Mouse (Mus musculus) limb, embryonic 11.5 days (tissue): ENCODE data around the gene Zfp706. TPM values are rescaled to one million over a fixed set of nuclear protein-coding genes. Genes with fewer than 3 reads are reported as not detected.

Experiments used
- ATAC-seq: fragments of 200-750 bp; cut with Nextera tagmentation; 2 replicates; pipeline ENCODE4 v1.8.0; 2017; ENCODE audit warnings: low read depth; ENCODE audit not compliant: insufficient number of reproducible peaks, low FRiP score, low TSS enrichment
- DNase-seq: peaks from one replicate; pipeline ENCODE4 v3.0.0-alpha.2; 2015; ENCODE audit warnings: low spot score
- H3K27ac ChIP-seq: fragments of 300-500 bp; sonication (generic); replicated peaks from 2 replicates; pipeline ENCODE4 v1.5.1; 2014; ENCODE audit warnings: low read depth, mild to moderate bottlenecking, low read length
- H3K27me3 ChIP-seq: fragments of 300-500 bp; sonication (generic); 2 replicates; pipeline ENCODE4 v1.6.1; 2014; ENCODE audit warnings: mild to moderate bottlenecking, low read length, mixed read lengths; ENCODE audit not compliant: control insufficient read depth, insufficient read depth
- H3K36me3 ChIP-seq: fragments of 300-500 bp; sonication (generic); 2 replicates; pipeline ENCODE4 v1.6.1; 2014; ENCODE audit warnings: mild to moderate bottlenecking, low read length, moderate library complexity, mixed read lengths; ENCODE audit not compliant: control insufficient read depth, insufficient read depth
- H3K4me1 ChIP-seq: fragments of 300-500 bp; sonication (generic); 2 replicates; pipeline ENCODE4 v1.6.1; 2014; ENCODE audit warnings: low read length, mixed read lengths; ENCODE audit not compliant: control insufficient read depth, insufficient read depth
- H3K4me2 ChIP-seq: fragments of 300-500 bp; sonication (generic); 2 replicates; pipeline ENCODE4 v1.6.1; 2014; ENCODE audit warnings: low read depth, mild to moderate bottlenecking, moderate library complexity; ENCODE audit not compliant: severe bottlenecking
- H3K4me3 ChIP-seq: fragments of 300-500 bp; sonication (generic); 2 replicates; pipeline ENCODE4 v1.5.1; 2014; ENCODE audit warnings: low read depth, low read length
- H3K9ac ChIP-seq: fragments of 300-500 bp; sonication (generic); 2 replicates; pipeline ENCODE4 v1.6.1; 2014; ENCODE audit warnings: mild to moderate bottlenecking, low read length
- H3K9me3 ChIP-seq: fragments of 300-500 bp; sonication (generic); 2 replicates; pipeline ENCODE4 v1.6.1; 2016; ENCODE audit warnings: low read length; ENCODE audit not compliant: control insufficient read depth
- WGBS: fragments of 180-500 bp; shearing (Covaris S2); extraction: QIAGEN DNeasy Blood & Tissue Kit; methylation state at CpG from one replicate; pipeline ENCODE4 v1.1.7; 2014; 5-methylcytosine and 5-hydroxymethylcytosine counted together
- polyA plus RNA-seq: library from polyadenylated mRNA; unstranded; fragments of >200 nt; fragmentation: Nextera tagmentation; extraction: Ambion mirVana; gene quantifications from 2 replicates; pipeline ENCODE4 v1.2.1, GENCODE M21; 2014

The Zfp706 gene
- polyA plus RNA-seq, 1 experiment from 2014 or later: 420 TPM

GRCm38 (mm10) chr15:36960876-36961237 lies 46.7 kb downstream of the Zfp706 start:
- Histone ChIP-seq H3K4me1 (no peaks in the 10 kb centered on the region), H3K4me3 (no peak overlapping the region), H3K9ac (no peak overlapping the region), H3K27ac (no peak overlapping the region), H3K27me3 (no peaks in the 10 kb centered on the region), H3K9me3 (no peaks in the 10 kb centered on the region), H3K36me3 (no peaks in the 10 kb centered on the region), H3K4me2 (no peak overlapping the region)
- DNase-seq (no peak), ATAC-seq (no peak)
- WGBS: 88% methylated on average over 4 of the region's 4 CpGs

GRCm38 (mm10) chr15:36960010-36960875 lies 47.3 kb downstream of the Zfp706 start:
- Histone ChIP-seq H3K36me3 (no peaks in the 10 kb centered on the region), H3K9me3 (no peaks in the 10 kb centered on the region), H3K4me1 (no peaks in the 10 kb centered on the region), H3K4me3 (no peak overlapping the region), H3K27me3 (no peaks in the 10 kb centered on the region), H3K9ac (no peak overlapping the region), H3K27ac (no peak overlapping the region), H3K4me2 (no peak overlapping the region)
- DNase-seq (no peak), ATAC-seq (no peak)
- 79% methylated on average over 17 of the region's 17 CpGs for WGBS

GRCm38 (mm10) chr15:36956221-36956620 lies 51.4 kb downstream of the Zfp706 start:
- Histone ChIP-seq H3K4me3 (no peak overlapping the region), H3K36me3 (no peaks in the 10 kb centered on the region), H3K27me3 (0 out of 2 replicates have a peak, but pooled peaks cover 2% of the 10 kb centered on the region), H3K9ac (no peak overlapping the region), H3K4me2 (no peak overlapping the region), H3K9me3 (no peaks in the 10 kb centered on the region), H3K4me1 (no peaks in the 10 kb centered on the region), H3K27ac (no peak overlapping the region)
- no peak for DNase-seq
- ATAC-seq: no peak
- WGBS: 88% methylated on average over 3 of the region's 3 CpGs

- no peak overlapping the region for H3K9ac ChIP-seq
- 0 out of 2 replicates have a peak, but pooled peaks cover 2% of the 10 kb centered on the region for H3K27me3 ChIP-seq
- H3K4me2 ChIP-seq: no peak overlapping the region
- no peaks in the 10 kb centered on the region for H3K36me3 ChIP-seq
- no peaks in the 10 kb centered on the region for H3K4me1 ChIP-seq
- WGBS: 91% methylated on average over 2 of the region's 2 CpGs
- DNase-seq (no peak), ATAC-seq (no peak)
- no peaks in the 10 kb centered on the region for H3K9me3 ChIP-seq
- no peak overlapping the region for H3K4me3 ChIP-seq
- no peak overlapping the region for H3K27ac ChIP-seq
Measured at GRCm38 (mm10) chr15:36950258-36950657, 57.3 kb downstream of the Zfp706 start.

GRCm38 (mm10) chr15:36948866-36949546 lies 58.6 kb downstream of the Zfp706 start:
- H3K9ac ChIP-seq: no peak overlapping the region
- no peak overlapping the region for H3K4me3 ChIP-seq
- ATAC-seq (no peak), DNase-seq (no peak)
- no peaks in the 10 kb centered on the region for H3K27me3 ChIP-seq
- H3K27ac ChIP-seq: no peak overlapping the region
- no peaks in the 10 kb centered on the region for H3K4me1 ChIP-seq
- WGBS: 92% methylated on average over 22 of the region's 22 CpGs
- H3K36me3 ChIP-seq: no peaks in the 10 kb centered on the region
- H3K4me2 ChIP-seq: no peak overlapping the region
- no peaks in the 10 kb centered on the region for H3K9me3 ChIP-seq
